Mouse (Mus musculus) stomach, postnatal 0 days (tissue): ENCODE results near the gene Lkaaear1.

ENCODE experiments used
- CTCF ChIP-seq: IDR thresholded peaks from 2 replicates; pipeline ENCODE4 v1.5.1; 2016; ENCODE audit warnings: antibody characterized with exemption, low read depth, mild to moderate bottlenecking, moderate library complexity
- EP300 ChIP-seq: optimal IDR thresholded peaks from 2 replicates; pipeline ENCODE3; 2016; ENCODE audit warnings: antibody characterized with exemption

DNA sequence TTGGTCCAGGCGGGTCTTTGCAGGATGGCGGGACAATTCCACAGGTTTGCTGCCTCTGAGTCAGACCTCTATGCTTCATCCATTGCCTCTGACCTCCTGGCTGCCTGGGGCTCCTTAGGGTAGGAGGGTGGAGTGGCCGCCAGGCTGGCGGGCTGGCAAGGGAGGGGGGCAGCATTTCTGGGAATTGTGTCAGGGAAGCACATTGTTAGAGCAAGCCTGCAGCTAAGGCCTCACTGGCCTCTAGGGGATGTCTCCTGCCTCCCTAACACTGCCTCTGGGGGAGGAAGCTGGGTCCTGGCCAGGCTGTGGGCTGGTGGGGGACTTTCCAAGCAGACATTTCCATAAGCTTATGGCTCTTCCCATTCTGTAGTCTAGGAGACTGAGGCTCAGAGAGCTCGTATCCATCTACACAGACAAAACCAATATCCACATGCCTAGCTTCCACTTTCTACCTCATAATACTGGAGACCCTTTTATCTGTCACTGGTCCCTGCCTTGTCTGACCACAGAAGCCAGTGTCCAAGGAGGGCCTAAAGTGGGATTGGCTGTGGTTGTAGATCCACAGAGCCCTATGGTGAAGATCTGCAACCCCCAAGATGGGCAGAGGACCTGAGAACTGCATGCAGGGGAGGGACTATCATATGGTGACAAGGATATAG is 21.0 kb downstream of the Lkaaear1 start:
- TF ChIP-seq CTCF (no peak), EP300 (no peak)
